Mouse (Mus musculus) kidney, postnatal 0 days (tissue): ENCODE results near the gene Cbwd1. TPM values are rescaled to one million over a fixed set of nuclear protein-coding genes. Genes with fewer than 3 reads are reported as not detected.

Source experiments
- ATAC-seq: fragments of 200-750 bp; cut with Nextera tagmentation; replicated peaks from 2 replicates; pipeline ENCODE4 v1.8.0; 2017; ENCODE audit warnings: low read depth, moderate number of reproducible peaks, moderate TSS enrichment, moderate library complexity; ENCODE audit not compliant: low FRiP score
- DNase-seq: peaks from one replicate; pipeline ENCODE4 v3.0.0-alpha.2; 2016; ENCODE audit warnings: low spot score
- H3K27ac ChIP-seq: fragments of 300-500 bp; sonication (generic); 2 replicates; pipeline ENCODE4 v1.5.1; 2014; ENCODE audit warnings: mild to moderate bottlenecking
- H3K27me3 ChIP-seq: fragments of 300-500 bp; sonication (generic); 2 replicates; pipeline ENCODE4 v1.6.1; 2014; ENCODE audit warnings: low read length, mixed read lengths; ENCODE audit not compliant: insufficient read depth
- H3K36me3 ChIP-seq: fragments of 300-500 bp; sonication (generic); 2 replicates; pipeline ENCODE4 v1.6.1; 2014; ENCODE audit warnings: low read length, mixed read lengths; ENCODE audit not compliant: insufficient read depth
- H3K4me1 ChIP-seq: fragments of 300-500 bp; sonication (generic); replicated peaks from 2 replicates; pipeline ENCODE4 v1.6.1; 2014; ENCODE audit warnings: antibody characterized with exemption, low read length, mixed read lengths; ENCODE audit not compliant: insufficient read depth
- H3K4me2 ChIP-seq: fragments of 300-500 bp; sonication (generic); 2 replicates; pipeline ENCODE4 v1.6.1; 2014; ENCODE audit warnings: mild to moderate bottlenecking, low read length, moderate library complexity, mixed read lengths
- H3K4me3 ChIP-seq: fragments of 300-500 bp; sonication (generic); replicated peaks from 2 replicates; pipeline ENCODE4 v1.5.1; 2014; ENCODE audit warnings: low read depth, low read length
- H3K9ac ChIP-seq: fragments of 300-500 bp; sonication (generic); 2 replicates; pipeline ENCODE4 v1.6.1; 2014; ENCODE audit warnings: low read depth, low read length
- H3K9me3 ChIP-seq: fragments of 300-500 bp; sonication (generic); replicated peaks from 2 replicates; pipeline ENCODE4 v1.6.1; 2016; ENCODE audit warnings: low read length, inconsistent platforms, mixed read lengths
- CTCF ChIP-seq: IDR thresholded peaks from 2 replicates; pipeline ENCODE4 v1.5.1; 2016; ENCODE audit warnings: antibody characterized with exemption, low read depth, mild to moderate bottlenecking, moderate library complexity
- WGBS: fragments of 180-500 bp; shearing (Covaris S2); extraction: QIAGEN DNeasy Blood & Tissue Kit; methylation state at CpG from one replicate; pipeline ENCODE4 v1.1.7; 2014; 5-methylcytosine and 5-hydroxymethylcytosine counted together
- polyA plus RNA-seq: library from polyadenylated mRNA; unstranded; fragments of >200 nt; fragmentation: Nextera tagmentation; extraction: Ambion mirVana; gene quantifications from 2 replicates; pipeline ENCODE4 v1.2.1, GENCODE M21; 2015

The Cbwd1 gene
- polyA plus RNA-seq, 1 experiment from 2014 or later = 19.8 TPM

DNA sequence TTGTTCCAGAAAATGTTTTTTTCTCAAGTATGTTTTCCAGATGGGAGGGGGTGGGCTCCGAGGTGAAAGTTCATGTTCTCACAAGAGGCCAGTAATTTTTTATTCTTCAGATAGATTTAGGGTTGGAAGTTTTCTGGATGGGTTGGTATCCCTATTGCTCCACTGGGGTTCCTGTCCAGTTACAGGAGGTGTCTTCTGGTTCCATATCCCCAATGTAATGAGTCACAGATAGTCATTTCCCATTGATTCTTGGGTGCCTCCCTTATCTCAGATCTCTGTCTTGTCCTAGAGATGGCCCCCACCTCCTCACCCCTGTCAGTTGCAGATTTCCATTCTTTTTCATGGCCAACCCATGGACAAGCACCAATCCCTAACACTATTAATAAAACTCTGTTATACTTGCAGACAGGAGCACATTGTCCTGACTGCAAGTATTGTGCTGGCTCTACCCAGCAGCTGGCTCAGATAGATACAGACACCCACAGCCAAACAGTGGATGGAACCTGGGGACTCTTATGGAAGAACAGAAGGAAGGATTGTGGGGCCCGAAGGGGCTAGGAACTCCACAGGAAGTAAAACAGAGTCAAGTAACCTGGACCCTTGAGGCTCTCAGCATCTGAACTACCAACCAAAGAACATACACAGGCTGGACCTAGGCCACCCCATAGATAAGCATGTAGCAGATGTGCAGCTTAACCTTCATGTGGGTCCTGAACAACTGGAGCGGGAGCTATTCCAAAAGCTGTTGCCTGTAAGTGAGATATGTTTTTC, 52.8 kb downstream of the Cbwd1 start:
- ATAC-seq = no peak
- DNase-seq = no peak
- H3K4me2 ChIP-seq = no peak overlapping the region
- H3K4me3 ChIP-seq = no peak overlapping the region
- no peak overlapping the region for H3K9ac ChIP-seq
- TF ChIP-seq CTCF = no peak
- no peaks in the 10 kb centered on the region for H3K9me3 ChIP-seq
- H3K27me3 ChIP-seq = peaks cover 8% of the 10 kb centered on the region; the same call in 1 of the 2 replicates
- WGBS = 94% methylated on average over 3 of the region's 3 CpGs
- no peaks in the 10 kb centered on the region for H3K36me3 ChIP-seq
- H3K27ac ChIP-seq = no peak overlapping the region
- H3K4me1 ChIP-seq = no peaks in the 10 kb centered on the region

DNA sequence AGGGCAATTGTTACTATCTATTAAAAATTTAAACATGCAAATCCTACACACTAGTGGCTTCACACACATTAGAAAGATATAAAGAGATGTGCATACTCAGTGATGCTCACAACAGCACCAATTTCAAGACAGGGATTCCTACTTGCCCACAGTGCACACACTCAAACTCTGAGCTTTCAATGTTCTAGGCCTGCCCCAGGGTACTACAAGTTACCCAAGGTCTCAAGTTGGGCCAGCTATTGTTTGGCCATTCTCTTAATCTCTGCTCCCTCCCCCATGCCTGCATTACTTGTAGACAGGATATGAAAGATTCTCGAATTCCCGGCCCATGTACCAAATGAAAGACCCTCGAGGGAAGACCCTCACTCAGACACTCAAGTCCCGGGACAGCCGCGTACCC, 53.8 kb downstream of the Cbwd1 start:
- Histone ChIP-seq H3K9ac (no peak overlapping the region), H3K4me2 (no peak overlapping the region)
- 80% methylated on average over 3 of the region's 6 CpGs for WGBS

GRCm38 (mm10) chr19:24902821-24903220, 58.6 kb downstream of the Cbwd1 start:
- TF ChIP-seq CTCF = no peak
- H3K9me3 ChIP-seq = no peaks in the 10 kb centered on the region
- no peak overlapping the region for H3K4me2 ChIP-seq
- H3K4me3 ChIP-seq = no peak overlapping the region
- WGBS = 60% methylated on average over 2 of the region's 2 CpGs
- no peak overlapping the region for H3K9ac ChIP-seq
- peaks cover 57% of the 10 kb centered on the region for H3K27me3 ChIP-seq
- DNase-seq (no peak), ATAC-seq (no peak)
- H3K36me3 ChIP-seq = no peaks in the 10 kb centered on the region
- no peak overlapping the region for H3K27ac ChIP-seq
- peaks cover 10% of the 10 kb centered on the region; the same call in 1 of the 2 replicates for H3K4me1 ChIP-seq

More for the DNA sequence above, 53.8 kb downstream of the Cbwd1 start:
- H3K27me3 ChIP-seq = peaks cover 17% of the 10 kb centered on the region; the same call in 1 of the 2 replicates
- H3K36me3 ChIP-seq = no peaks in the 10 kb centered on the region
- no peaks in the 10 kb centered on the region for H3K9me3 ChIP-seq
- no peak for TF ChIP-seq CTCF
- no peak for DNase-seq
- no peak overlapping the region for H3K27ac ChIP-seq
- H3K4me1 ChIP-seq = no peaks in the 10 kb centered on the region
- no peak for ATAC-seq
- no peak overlapping the region for H3K4me3 ChIP-seq

DNA sequence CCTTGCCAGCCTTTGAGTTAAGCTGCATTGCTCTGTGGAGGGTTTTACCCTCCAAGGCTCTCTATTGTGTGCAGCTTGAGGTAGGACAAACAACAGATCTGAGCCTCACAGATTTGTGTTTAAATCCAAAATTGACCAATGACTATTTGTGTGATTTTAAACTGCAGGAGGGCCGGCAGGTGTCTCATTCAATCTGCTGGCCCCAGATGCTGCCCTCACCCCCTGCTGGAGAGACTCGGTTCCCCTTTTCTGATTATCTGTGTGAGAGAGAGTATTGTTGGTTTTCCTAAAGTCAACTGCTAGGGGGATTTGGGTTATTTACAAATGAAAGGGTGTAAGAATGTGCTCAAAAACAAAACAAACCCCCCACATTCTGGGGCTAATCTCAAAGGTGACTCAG, 59.2 kb downstream of the Cbwd1 start:
- Histone ChIP-seq H3K4me2 (no peak overlapping the region), H3K4me3 (no peak overlapping the region), H3K36me3 (no peaks in the 10 kb centered on the region), H3K27ac (no peak overlapping the region), H3K9ac (no peak overlapping the region), H3K9me3 (no peaks in the 10 kb centered on the region), H3K4me1 (peaks cover 14% of the 10 kb centered on the region; the same call in 1 of the 2 replicates), H3K27me3 (peaks cover 62% of the 10 kb centered on the region)
- ATAC-seq = no peak
- no peak for DNase-seq
- no peak for TF ChIP-seq CTCF
- WGBS = 4% methylated on average over 2 of the region's 2 CpGs

GRCm38 (mm10) chr19:24901666-24902065, 59.7 kb downstream of the Cbwd1 start:
- 4% methylated on average over 3 of the region's 3 CpGs for WGBS
- H3K36me3 ChIP-seq = no peaks in the 10 kb centered on the region
- H3K9me3 ChIP-seq = no peaks in the 10 kb centered on the region
- peaks cover 15% of the 10 kb centered on the region; the same call in 1 of the 2 replicates for H3K4me1 ChIP-seq
- no peak overlapping the region for H3K9ac ChIP-seq
- H3K27me3 ChIP-seq = peaks cover 68% of the 10 kb centered on the region
- no peak overlapping the region for H3K4me3 ChIP-seq
- DNase-seq (no peak), ATAC-seq (no peak)
- H3K4me2 ChIP-seq = no peak overlapping the region
- TF ChIP-seq CTCF = no peak
- no peak overlapping the region for H3K27ac ChIP-seq

GRCm38 (mm10) chr19:24900581-24901220, 60.7 kb downstream of the Cbwd1 start, which contains the start of gene Foxd4:
Gene Foxd4, minus strand, starts transcription at chr19:24901197.
- Histone ChIP-seq H3K4me1 (peaks cover 15% of the 10 kb centered on the region; the same call in 1 of the 2 replicates), H3K9me3 (no peaks in the 10 kb centered on the region), H3K4me2 (peak within 1 kb of the TSS; percentile 60), H3K27me3 (peaks cover 72% of the 10 kb centered on the region), H3K9ac (no peak within 1 kb of the TSS), H3K36me3 (no peaks in the 10 kb centered on the region), H3K4me3 (peak within 1 kb of the TSS; percentile 35), H3K27ac (no peak within 1 kb of the TSS)
- no peak for TF ChIP-seq CTCF
- under 1% methylated on average over 27 of the region's 27 CpGs for WGBS
- DNase-seq = no peak
- no peak for ATAC-seq
